Mouse (Mus musculus): ENCODE measurements around the gene Dda1.

DNA sequence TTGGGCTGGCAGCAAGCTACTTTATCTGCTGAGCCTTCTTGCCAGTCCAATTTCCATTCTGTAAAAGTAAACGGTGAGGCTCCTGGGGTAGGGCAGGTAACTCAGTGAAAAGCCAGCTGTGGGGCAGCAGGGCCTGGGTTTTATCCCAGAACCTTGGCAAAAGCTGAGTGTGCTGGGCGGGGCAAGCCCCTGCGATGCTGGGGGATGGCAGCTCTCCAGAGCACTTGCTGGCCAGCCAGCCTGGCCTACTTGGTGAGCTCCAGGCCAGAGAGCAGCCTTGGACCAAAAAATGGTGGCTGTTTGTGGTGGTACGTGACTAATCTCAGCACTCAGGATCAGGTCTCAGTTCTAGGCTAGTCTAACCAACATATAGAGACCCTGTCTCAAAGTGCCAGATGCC, 37.0 kb downstream of the Dda1 start:
- TF ChIP-seq POLR2A (IDR thresholded peaks at IDR 0.05; ENCODE audit: borderline replicate concordance, control insufficient read depth, low read depth, low read length): no peak
- no peak for TF ChIP-seq CTCF (IDR thresholded peaks at IDR 0.05; ENCODE audit: control insufficient read depth, insufficient read depth, low read length)
